Mouse (Mus musculus): ENCODE measurements around the gene 1700020L24Rik. TPM values are rescaled to one million over a fixed set of nuclear protein-coding genes. Genes with fewer than 3 reads are reported as not detected.

1700020L24Rik gene
- not detected for total RNA-seq (2021)

DNA sequence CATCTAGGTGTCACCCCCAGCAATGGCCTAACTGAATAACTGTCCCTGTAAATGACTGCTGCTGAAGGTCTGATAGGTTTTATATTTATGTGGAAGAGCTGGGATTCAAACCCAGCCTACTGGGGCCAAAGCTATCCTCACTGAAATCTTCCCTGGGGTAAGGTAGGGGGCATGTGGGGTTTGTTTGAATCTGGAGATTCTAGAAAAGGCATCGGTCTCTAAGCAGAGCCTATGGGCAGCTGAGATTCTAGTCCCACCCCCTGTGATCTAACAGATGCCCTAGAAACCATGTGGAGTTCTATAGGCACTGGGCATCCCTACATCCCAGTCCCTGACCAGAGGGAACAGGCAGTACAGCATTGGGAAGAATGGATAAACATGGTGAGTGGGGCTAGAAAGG, at the start of gene 1700020L24Rik:
Gene 1700020L24Rik (plus strand): TSS at position 301 of the 400 bp plus-strand sequence.
- no peak for DNase-seq (ENCODE audit: extremely low spot score in 1 of 2, low spot score in 1 of 2)

GRCm38 (mm10) chr11:83393062-83393461, 44.4 kb upstream of the 1700020L24Rik start:
- no peak for DNase-seq (ENCODE audit: extremely low spot score in 1 of 2, low spot score in 1 of 2)

- no peak for DNase-seq (ENCODE audit: extremely low spot score in 1 of 2, low spot score in 1 of 2)
These were observed 42.6 kb upstream of the 1700020L24Rik start for GRCm38 (mm10) chr11:83394802-83395439.

DNA sequence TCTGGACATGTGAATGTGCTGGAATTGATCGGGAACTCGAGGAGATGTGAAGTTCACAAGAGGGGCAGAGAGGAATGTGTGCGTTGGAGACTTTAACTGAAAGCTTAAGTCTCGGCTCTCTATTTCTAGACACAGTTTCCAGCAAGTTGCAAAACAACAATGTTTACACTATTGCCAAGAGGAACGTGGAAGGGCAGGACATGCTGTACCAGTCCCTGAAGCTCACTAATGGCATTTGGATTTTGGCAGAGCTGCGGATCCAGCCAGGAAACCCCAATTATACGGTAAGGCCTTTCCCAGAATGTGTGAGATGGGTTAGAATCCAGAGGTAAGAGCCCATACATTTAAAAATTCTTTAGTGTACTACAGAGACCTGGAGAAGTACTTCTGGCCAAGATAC, 39.9 kb upstream of the 1700020L24Rik start:
- no peak for DNase-seq (ENCODE audit: extremely low spot score in 1 of 2, low spot score in 1 of 2)

DNA sequence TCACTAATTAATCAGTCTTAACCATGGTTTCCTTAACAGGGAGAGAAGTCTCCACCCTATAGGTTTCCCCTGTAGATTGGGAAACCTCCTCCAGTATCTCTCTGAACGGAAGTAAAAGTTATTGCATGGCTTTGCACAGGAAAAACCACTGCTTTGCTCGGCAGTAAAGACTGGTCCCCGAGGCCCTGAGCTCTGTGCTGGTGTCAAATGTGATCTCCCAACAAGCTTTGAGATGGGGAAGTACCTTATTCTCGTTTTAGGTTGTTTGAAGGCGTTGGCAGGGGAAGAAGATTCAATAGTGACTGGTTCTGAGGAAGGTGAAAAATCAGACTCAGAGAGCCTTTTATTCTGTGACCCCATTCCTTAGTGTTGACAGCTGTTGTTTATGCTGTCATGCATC, 38.8 kb upstream of the 1700020L24Rik start:
- no peak for DNase-seq (ENCODE audit: extremely low spot score in 1 of 2, low spot score in 1 of 2)

- DNase-seq (ENCODE audit: extremely low spot score in 1 of 2, low spot score in 1 of 2): no peak
These were observed 33.7 kb upstream of the 1700020L24Rik start for GRCm38 (mm10) chr11:83403787-83404186.

- DNase-seq (ENCODE audit: extremely low spot score in 1 of 2, low spot score in 1 of 2): no peak
These were observed 31.1 kb upstream of the 1700020L24Rik start for GRCm38 (mm10) chr11:83406391-83406790.

GRCm38 (mm10) chr11:83408242-83408641, 29.2 kb upstream of the 1700020L24Rik start:
- no peak for DNase-seq (ENCODE audit: extremely low spot score in 1 of 2, low spot score in 1 of 2)

- peak in 1 of 2 experiments; percentile 51 for DNase-seq (ENCODE audit: extremely low spot score in 1 of 2, low spot score in 1 of 2)
These were observed 28.3 kb upstream of the 1700020L24Rik start, which contains the start of gene Rasl10b for GRCm38 (mm10) chr11:83409087-83409754. Gene Rasl10b (plus strand): TSS chr11:83409137.

DNA sequence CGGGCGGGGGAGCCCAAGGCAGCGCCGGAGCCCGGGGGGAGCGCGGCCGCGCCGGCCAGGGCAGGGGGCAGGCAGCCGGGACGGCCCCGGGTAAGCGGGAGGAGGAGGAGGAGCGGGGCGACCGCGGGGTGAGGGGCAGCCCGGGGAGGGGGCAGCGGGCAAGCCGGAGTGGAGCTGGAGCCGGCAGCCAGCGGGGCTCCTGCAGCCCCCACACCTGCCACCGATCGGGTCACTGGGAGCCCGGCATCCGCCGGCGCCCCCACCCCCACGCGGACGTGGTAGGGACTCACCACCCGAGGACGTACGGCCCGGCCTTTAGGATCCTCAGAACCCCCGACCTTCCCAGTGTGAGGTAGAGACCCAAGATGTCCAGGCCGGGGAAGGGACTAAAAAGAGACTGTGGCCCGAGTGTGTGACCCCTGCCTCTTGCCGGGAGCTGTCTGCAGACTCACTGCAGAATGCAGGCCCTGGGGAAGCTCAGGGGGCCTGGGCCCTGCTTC, 27.6 kb upstream of the 1700020L24Rik start:
- no peak for DNase-seq (ENCODE audit: extremely low spot score in 1 of 2, low spot score in 1 of 2)

DNA sequence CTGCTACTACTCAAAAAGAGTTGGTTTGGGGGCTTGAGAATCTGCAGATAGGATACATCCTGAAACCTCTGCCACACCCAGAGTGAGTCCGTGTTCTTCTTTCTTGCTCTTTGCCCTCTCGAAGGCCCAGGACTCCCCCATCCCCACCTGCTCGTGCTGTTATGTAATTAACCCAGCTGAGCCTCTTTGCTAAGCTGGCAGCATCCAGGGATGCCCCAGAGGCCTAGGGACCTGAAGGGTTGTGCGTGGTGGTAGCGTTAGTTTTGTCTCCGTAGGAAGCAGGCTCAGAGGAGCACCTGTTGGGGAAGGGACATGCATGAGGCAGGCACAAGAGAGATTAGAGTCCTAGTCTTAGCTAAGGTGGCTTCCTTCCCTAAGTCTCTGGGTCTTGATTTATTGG, 27.0 kb upstream of the 1700020L24Rik start:
- no peak for DNase-seq (ENCODE audit: extremely low spot score in 1 of 2, low spot score in 1 of 2)

- peak in 1 of 2 experiments; percentile 44 for DNase-seq (ENCODE audit: extremely low spot score in 1 of 2, low spot score in 1 of 2)
These were observed 20.4 kb upstream of the 1700020L24Rik start for GRCm38 (mm10) chr11:83417080-83417479.

- DNase-seq (ENCODE audit: extremely low spot score in 1 of 2, low spot score in 1 of 2): no peak
These were observed 19.8 kb upstream of the 1700020L24Rik start for GRCm38 (mm10) chr11:83417708-83418107.

GRCm38 (mm10) chr11:83418566-83418965, 18.9 kb upstream of the 1700020L24Rik start:
- DNase-seq (ENCODE audit: extremely low spot score in 1 of 2, low spot score in 1 of 2): peak; percentile 39 to 44

DNA sequence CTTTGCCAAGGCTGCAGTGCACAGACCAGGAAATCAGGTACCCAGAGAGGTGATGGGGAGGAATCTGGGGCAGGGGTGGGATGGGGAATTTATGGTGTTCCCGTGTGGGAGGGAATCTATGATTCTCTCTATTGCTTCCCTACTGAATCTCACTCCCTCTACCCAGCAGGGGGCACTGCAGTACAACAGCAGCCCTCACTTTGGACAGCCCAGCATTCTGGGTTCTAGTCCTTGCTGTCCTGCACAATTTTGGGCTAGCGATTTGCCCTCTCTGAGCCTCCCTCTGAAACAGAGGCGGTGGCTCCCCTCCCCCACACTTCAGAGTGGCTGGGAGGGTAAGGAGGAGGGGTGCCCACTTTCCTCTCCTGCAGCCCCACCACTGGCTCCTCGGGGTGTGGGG, 17.1 kb upstream of the 1700020L24Rik start:
- DNase-seq (ENCODE audit: extremely low spot score in 1 of 2, low spot score in 1 of 2): peak in 1 of 2 experiments; percentile 56

GRCm38 (mm10) chr11:83421305-83421704, 16.2 kb upstream of the 1700020L24Rik start:
- peak in 1 of 2 experiments; percentile 61 for DNase-seq (ENCODE audit: extremely low spot score in 1 of 2, low spot score in 1 of 2)

DNA sequence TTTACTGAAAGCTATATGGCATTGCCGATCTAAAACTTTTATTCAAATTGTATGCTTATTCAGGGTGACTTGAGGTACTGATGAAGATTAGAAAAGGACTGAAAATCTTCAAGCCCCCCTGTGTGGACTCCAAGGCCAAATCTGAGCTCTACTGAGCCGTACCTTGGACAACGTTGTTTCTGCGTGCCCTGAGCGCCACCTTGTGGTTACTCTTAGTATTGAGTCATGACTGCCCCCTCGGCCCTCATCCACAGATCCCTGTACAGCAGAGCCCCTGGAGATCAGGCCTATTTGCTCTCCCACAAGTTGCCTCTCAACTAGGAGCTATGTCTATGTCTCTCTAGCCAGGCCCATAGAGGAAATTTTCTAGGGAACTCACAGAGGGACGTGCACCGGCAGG, 12.8 kb upstream of the 1700020L24Rik start:
- DNase-seq (ENCODE audit: extremely low spot score in 1 of 2, low spot score in 1 of 2): peak; percentile 67 to 89

DNA sequence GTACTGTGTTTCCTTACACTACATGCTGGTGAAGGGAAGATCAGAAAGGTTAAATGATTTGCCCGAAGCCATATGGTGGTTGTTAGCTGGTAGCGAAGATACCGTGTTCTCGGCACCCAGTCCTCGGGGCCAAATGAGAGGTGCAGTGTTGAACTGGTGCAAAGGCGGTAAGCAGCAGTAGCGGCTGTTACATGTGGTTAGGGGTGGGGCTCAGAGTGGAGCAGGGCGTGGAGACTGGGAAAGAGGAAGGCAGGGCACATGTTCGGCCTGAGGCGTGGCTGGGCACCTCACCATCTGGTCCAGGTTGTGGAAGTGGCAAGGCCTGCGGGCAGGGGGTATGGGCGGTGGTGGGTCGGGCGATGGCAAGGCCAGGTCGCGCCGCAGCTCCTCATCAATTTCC, 10.5 kb upstream of the 1700020L24Rik start:
- no peak for DNase-seq (ENCODE audit: extremely low spot score in 1 of 2, low spot score in 1 of 2)

DNA sequence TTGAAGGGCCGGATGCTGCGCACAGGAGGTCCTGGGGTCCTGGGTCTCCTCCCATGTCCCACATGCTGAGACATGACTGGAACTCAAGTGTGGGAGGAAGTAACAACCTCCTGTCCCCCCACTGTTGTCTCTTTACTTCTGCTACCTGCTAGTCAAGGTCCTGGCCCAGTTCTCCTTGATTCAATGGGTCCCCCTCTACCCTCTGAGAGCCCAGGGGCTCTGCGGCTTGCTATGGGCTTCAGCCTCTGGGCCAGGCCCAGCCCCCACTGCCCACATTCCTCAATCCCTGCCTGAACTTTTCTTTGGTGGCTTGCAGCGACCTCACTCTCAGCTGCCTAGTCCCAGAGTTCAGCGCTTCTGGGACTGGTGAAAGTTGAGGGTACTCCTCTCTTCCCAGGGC, 8.1 kb upstream of the 1700020L24Rik start, which contains the start of gene Gas2l2:
Gene Gas2l2 (minus strand): TSS at position 101 of the 400 bp plus-strand sequence.
- no peak for DNase-seq (ENCODE audit: extremely low spot score in 1 of 2, low spot score in 1 of 2)

DNA sequence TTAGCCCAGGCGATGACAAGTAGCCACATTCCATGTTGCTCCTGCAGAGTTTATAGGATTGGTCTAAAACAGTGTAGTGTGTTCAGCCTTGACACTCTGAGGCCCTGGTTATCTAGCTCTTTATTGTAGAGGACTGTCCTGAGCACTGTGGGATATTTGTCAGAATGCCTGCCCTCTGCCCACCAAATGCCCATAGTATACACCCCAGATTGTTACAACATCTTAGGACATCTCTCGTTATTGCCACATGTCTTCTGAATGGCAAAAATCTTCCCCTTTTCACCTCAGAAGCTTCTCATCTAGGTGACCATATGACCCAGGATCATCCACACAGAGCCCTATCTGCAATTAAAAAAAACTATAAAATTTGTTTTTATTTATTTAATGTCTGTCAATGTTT, 4.9 kb upstream of the 1700020L24Rik start:
- no peak for DNase-seq (ENCODE audit: extremely low spot score in 1 of 2, low spot score in 1 of 2)

GRCm38 (mm10) chr11:83439426-83440060, 2.1 kb downstream of the 1700020L24Rik start:
- no peak for DNase-seq (ENCODE audit: extremely low spot score in 1 of 2, low spot score in 1 of 2)
